Mouse (Mus musculus): ENCODE data around the gene F8.

Gene F8

DNA sequence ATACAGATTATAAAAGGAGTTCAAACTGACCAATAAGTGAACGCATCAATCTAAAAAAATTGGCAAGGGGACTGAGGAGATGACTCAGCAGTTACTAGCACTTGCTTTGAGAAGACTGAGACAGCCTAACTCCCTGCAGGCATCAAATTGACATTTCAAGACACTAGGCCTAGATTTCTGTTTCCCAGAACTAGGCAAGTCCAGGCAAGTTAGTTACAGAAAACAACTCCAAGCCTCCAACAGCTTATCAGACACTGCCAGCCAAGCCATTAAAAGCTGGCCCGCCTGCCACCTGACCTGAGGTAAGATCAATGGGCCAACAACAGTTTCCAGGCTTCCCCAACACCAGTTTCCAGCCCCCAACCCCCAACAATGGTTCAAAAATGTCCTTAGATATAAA is 244.7 kb downstream of the F8 start:
- DNase-seq = no peak

DNA sequence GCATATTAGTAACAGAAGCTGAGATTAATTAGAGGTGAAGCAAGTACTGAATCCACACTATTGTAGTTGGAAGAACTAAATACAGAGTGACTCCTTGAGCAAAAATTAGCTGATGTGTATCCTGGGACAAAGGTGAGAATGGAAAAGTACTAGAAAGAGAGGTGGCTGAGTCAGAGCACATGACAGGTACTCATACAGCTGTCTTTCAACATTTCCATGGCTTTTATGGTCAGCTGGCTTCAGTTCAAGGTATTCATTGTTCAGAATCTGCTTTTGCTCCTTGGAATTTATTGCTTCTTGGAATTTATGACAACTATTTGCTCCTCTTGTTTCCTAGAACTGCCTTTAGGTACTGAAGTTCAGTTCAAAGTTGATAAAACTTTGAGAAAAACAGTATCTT is 245.5 kb downstream of the F8 start:
- no peak for DNase-seq

DNA sequence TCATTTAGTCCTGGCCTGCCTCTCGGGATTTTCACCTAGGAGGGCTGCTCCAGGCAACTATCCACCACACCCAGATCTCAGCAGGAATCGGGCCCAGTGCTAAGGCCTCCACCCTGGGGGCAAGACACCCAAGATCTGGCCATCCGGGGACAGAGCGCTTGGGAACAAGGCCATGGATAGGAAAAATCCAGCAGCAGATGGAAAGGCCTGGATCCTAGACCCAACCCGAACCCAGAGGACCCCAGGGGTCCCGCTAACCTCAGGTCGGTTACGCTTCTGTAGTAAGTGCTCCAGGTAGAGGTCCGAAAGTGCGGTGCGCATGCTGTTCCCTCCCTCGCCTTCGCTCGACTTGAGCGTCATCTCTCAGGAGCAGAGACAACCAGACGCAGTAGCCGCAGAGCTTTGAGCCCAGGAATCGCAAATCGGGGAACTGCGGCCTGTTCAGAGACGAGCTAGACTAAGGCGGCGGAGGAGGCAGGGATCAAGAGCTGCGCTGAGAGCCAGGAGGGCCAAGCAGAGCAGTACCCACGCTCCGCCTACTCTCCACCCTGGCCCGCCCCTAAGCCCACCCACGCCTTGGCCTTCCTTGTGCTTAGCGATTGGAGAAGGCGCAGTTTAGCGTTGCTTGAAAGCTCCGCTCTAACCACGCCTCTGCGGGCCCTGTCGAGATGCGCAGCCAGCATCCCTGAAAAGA is 251.8 kb downstream of the F8 start, which contains the start of gene Mpp1:
Gene Mpp1, minus strand, starts transcription at position 550 of the 694 bp plus-strand sequence.
- peak; percentile 62 for DNase-seq

DNA sequence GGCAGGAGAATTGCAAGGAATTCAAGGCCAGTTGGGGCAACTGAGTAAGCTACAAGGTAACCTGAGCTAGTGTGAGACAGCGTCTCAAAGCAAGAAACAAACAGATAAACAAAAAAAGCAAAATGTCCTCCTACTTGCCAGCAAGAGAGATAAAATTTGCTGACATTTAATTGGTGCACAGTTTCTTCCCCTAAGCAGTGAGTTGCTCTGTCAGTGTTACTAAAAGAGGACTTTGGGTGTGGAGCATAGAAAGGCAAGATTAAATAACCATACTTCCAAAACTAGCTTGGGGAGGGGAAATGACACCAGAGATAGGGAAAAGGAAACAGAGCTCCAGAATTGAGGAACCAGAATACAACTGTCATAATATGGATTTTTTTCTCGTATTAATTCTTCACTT is 252.9 kb downstream of the F8 start:
- no peak for DNase-seq

DNA sequence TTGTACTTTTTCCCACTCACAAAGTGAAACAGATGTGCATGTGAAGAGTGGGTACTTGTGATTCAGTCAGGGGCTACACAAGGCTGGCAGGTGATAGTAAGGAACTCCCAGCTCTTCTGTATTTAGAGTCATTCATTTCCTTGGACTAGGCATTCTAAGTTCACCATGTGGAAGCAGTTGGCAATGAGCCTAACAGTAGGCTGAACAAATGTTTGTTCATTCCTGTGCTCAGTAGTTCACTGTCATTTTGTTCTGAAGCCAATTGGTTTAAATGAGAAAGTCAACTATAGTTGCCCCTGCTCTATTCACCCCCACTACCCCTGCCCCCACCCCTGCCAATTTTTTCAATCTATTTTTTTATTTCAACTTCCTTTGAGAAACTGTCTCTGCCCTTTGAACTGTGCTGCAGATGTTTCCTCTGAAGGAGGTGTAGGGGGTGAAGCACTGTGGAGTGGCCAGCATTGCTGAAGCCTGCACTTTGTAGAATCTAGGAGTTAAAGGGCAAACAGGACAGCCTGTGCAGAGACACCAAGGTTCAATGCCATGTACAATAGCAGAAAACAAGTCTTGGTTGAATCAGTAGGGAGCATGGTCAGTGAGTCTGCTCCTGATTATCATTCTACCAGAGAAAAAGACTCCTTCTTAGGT is 254.0 kb downstream of the F8 start:
- no peak for DNase-seq

DNA sequence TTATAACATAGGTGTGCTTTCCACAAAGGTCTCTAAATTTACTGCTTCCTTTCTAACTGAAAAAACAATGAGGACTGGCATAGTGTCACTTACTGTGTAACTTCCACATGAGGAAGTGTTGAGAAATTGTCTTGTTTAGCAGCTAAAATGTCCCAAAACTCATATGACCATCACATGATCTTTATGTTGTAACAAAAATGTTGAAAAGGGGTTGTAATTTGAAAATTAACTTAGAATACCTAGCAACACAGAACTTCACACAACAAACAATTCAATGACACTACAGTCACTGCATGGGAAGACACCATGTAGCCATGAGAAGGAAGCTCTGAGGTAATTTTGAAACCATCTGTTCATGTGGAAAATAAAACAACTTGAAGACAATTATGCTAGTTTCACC is 255.5 kb downstream of the F8 start:
- no peak for DNase-seq

DNA sequence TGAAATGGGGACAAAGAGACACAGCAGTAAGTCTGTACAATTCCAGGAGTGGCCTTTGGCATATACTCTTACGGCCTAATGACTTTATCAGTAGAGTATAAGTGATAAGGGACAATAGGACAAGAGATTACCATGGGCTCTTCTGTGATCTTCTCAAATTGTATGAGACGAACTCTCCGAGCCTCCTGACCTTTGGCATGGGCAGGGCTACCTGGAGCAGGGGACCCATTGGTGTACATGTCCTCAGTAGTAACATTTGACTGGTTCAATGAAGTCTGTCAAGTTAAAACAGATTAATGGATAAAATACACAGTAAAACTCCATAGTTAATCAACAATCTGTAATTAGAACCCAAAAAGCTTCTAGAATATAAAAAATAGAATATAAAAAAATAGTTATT is 256.8 kb downstream of the F8 start:
- no peak for DNase-seq
